Mouse (Mus musculus): ENCODE results near the gene Bmp2k. TPM values are rescaled to one million over a fixed set of nuclear protein-coding genes. Genes with fewer than 3 reads are reported as not detected.

Gene Bmp2k
- polyA plus RNA-seq, 1 experiment from 2014 or later: 9.4 TPM

DNA sequence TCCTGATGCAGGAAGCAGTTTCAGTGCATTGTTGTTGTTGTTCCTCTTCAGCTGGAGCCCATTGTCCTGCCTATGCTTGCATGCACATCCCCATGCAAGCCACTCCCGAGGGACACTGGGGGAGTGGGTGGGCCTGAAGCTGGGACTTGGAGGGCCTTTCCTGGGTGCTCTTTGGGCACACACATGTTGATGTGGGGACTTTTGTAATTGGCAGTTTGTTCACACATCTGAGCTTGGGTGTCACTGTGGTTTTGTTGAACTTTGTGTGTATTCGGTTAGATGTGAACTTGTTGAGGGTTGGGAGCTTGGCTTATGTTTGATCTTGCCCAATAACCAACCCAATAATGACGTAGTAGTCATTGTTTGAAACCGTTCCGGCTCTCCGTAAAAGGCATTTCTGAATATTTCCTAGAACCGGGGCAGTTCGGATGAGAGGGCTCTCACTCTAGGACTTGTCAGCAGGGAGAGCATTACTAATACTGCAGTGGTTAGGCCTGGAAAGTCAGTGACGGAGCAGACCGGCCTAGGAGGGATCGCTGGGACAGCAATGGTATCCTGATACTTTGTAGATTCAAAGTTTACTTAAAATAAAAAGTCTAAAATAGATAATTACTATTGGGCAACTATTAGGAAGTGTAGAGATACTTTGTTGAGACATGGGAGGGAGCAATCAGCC lies 78.1 kb downstream of the Bmp2k start:
- ATAC-seq (ENCODE audit: low FRiP score, low read depth): no peak
- Histone ChIP-seq H3K9me3 (no peaks in the 10 kb centered on the region), H3K36me3 (no peaks in the 10 kb centered on the region; the same call in 1 of the 2 replicates), H3K27ac (replicated peaks) (no peak overlapping the region), H3K4me1 (peaks cover 5% of the 10 kb centered on the region; the same call in 1 of the 2 replicates), H3K4me2 (replicated peaks) (no peak overlapping the region), H3K9ac (replicated peaks) (no peak overlapping the region), H3K27me3 (no peaks in the 10 kb centered on the region), H3K4me3 (no peak overlapping the region)
- WGBS: 91% methylated on average over 11 of the region's 11 CpGs

DNA sequence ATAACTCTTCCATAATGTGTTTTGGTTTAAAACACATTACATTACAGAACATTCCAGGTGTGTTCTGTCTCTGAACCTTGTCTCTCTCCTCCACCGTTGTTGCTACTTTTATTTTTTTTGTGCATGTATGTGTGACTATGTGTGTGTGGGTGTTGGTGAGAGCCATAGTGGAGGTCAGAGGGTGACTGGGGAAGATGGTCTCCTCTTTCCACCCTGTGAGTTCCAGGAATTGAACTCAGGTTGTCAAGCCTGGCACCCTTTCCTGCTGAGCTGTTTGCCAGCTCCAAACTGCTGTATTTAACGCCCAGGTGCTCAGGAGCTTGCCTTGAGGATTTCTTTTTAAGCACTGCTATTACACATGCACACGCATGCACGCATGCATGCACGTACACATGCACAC lies 78.7 kb downstream of the Bmp2k start:
- no peak overlapping the region for H3K9ac ChIP-seq (replicated peaks)
- no peak overlapping the region for H3K4me3 ChIP-seq
- ATAC-seq (ENCODE audit: low FRiP score, low read depth): no peak
- H3K4me1 ChIP-seq: peaks cover 5% of the 10 kb centered on the region; the same call in 1 of the 2 replicates
- no peaks in the 10 kb centered on the region for H3K27me3 ChIP-seq
- H3K9me3 ChIP-seq: no peaks in the 10 kb centered on the region
- H3K27ac ChIP-seq (replicated peaks): no peak overlapping the region
- no peaks in the 10 kb centered on the region for H3K36me3 ChIP-seq
- 86% methylated on average over 5 of the region's 5 CpGs for WGBS
- no peak overlapping the region for H3K4me2 ChIP-seq (replicated peaks)

DNA sequence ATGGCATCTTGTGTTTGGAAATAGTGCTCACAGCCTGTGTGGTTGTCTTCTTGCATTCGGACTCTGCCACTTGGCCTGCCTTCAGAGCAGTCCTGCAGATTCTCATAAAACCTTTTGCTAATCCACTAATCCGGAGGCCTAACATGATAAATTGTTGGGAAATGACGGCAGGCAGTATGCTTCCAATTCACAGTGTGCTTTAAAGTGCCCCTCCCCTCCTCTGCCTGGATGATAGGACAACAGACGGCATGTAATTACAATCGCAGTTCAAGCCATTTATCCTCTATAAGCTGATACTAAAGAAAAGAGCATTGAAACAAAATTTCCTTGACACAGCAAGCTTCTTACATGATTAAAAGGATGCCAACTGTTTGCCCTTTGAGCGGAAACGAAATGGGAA lies 80.2 kb downstream of the Bmp2k start:
- no peaks in the 10 kb centered on the region for H3K9me3 ChIP-seq
- H3K36me3 ChIP-seq: peaks cover 4% of the 10 kb centered on the region; the same call in 1 of the 2 replicates
- no peak overlapping the region for H3K4me3 ChIP-seq
- WGBS: 51% methylated on average over 7 of the region's 7 CpGs
- peak; percentile 34; the same call in 1 of the 2 replicates for ATAC-seq (ENCODE audit: low FRiP score, low read depth)
- H3K4me1 ChIP-seq: peaks cover 5% of the 10 kb centered on the region; the same call in 1 of the 2 replicates
- no peak overlapping the region for H3K27ac ChIP-seq (replicated peaks)
- H3K4me2 ChIP-seq (replicated peaks): no peak overlapping the region
- H3K9ac ChIP-seq (replicated peaks): no peak overlapping the region
- H3K27me3 ChIP-seq: no peaks in the 10 kb centered on the region

DNA sequence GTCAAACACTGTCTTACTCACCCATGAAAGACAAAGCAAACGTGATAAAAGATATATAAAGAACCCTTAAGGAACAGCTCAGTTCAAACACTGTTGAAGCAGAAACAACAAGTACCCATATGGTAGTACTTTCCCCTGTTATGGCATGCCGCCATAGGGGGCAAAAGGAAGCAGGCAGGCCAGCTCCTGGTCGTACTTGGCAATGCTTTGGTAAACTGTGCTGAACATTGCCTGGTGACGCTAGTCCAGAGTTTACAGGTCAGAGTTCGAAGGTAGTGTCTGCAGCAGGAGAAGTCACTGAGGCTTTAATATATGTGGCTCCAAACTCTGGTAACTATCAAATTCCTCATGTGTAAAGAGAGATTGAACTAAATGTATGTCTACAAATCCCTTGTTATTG lies 81.2 kb downstream of the Bmp2k start:
- Histone ChIP-seq H3K4me3 (no peak overlapping the region), H3K36me3 (peaks cover 7% of the 10 kb centered on the region; the same call in 1 of the 2 replicates), H3K4me2 (replicated peaks) (no peak overlapping the region), H3K27me3 (no peaks in the 10 kb centered on the region), H3K9ac (replicated peaks) (no peak overlapping the region), H3K27ac (replicated peaks) (no peak overlapping the region), H3K4me1 (peaks cover 5% of the 10 kb centered on the region; the same call in 1 of the 2 replicates), H3K9me3 (no peaks in the 10 kb centered on the region)
- WGBS: 89% methylated on average over 5 of the region's 5 CpGs
- no peak for ATAC-seq (ENCODE audit: low FRiP score, low read depth)

DNA sequence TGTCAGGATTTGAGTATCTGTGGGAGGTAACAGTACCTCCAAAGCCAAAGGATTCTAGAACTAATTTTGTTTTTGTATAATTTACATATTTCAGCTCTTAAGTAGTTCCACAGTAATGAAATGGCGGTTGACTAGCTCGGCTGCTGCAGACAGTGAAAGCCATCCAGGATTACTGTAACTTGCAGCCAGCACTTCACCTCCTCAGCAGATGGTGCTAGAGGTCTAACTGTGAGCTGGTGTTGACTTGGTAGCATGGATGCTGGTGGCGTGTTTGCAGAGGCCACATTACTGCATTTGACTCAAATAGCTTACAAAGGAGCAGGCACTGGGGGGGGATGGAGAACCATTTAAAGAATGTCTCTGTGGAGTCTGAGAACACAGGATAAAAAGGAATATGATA lies 84.0 kb downstream of the Bmp2k start:
- no peaks in the 10 kb centered on the region for H3K27me3 ChIP-seq
- peaks cover 5% of the 10 kb centered on the region; the same call in 1 of the 2 replicates for H3K4me1 ChIP-seq
- WGBS: 83% methylated on average over 3 of the region's 3 CpGs
- H3K27ac ChIP-seq (replicated peaks): no peak overlapping the region
- H3K9me3 ChIP-seq: no peaks in the 10 kb centered on the region
- no peak overlapping the region for H3K9ac ChIP-seq (replicated peaks)
- H3K4me3 ChIP-seq: no peak overlapping the region
- no peak overlapping the region for H3K4me2 ChIP-seq (replicated peaks)
- H3K36me3 ChIP-seq: peaks cover 11% of the 10 kb centered on the region; the same call in 1 of the 2 replicates
- ATAC-seq (ENCODE audit: low FRiP score, low read depth): no peak

DNA sequence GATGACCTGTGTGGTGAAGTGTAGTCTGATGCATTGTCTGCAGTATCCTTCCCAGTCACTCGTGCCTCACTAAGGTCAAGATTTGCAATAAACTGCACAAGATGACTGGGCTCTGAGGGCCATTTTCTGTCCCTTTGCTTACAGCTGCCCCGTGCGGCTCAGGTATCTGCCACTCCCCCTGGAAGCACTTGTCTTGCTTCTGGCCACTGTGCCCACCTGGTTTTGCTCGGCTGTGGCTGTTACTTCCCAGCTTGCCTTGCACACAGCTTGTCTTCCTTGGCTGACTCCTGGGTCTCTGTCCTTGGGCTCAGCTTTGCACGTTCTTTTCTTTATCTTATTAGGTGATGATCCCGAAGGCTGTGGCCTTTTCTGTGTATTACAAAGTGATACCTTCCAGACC lies 86.2 kb downstream of the Bmp2k start:
- Histone ChIP-seq H3K9ac (replicated peaks) (no peak overlapping the region), H3K9me3 (no peaks in the 10 kb centered on the region), H3K4me3 (no peak overlapping the region), H3K36me3 (peaks cover 26% of the 10 kb centered on the region), H3K4me1 (no peaks in the 10 kb centered on the region), H3K27ac (replicated peaks) (no peak overlapping the region), H3K27me3 (no peaks in the 10 kb centered on the region), H3K4me2 (replicated peaks) (no peak overlapping the region)
- WGBS: 94% methylated on average over 6 of the region's 6 CpGs
- ATAC-seq (ENCODE audit: low FRiP score, low read depth): no peak

DNA sequence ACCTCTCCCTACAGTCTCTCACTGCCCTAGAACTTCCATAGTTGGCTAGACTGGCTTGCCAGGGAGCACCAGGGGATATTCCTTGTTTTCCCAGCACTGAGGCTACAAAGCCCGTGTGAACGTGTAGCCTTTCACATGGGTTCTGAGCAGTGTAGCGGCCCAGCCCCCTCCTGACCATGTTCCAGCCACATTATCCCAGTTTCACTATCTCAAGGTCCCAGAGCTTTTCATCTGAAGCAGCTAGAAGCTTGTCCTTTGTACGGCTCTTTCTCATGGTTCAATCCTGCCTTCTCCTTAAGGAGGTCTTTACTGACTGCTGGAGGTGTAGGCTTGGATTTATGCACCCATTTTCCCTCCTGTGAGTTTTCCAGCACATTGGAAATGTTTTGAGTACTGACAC lies 87.1 kb downstream of the Bmp2k start:
- 91% methylated on average over 4 of the region's 4 CpGs for WGBS
- Histone ChIP-seq H3K27ac (replicated peaks) (no peak overlapping the region), H3K36me3 (peaks cover 26% of the 10 kb centered on the region), H3K9ac (replicated peaks) (no peak overlapping the region), H3K9me3 (no peaks in the 10 kb centered on the region), H3K27me3 (no peaks in the 10 kb centered on the region), H3K4me1 (no peaks in the 10 kb centered on the region), H3K4me2 (replicated peaks) (no peak overlapping the region), H3K4me3 (no peak overlapping the region)
- no peak for ATAC-seq (ENCODE audit: low FRiP score, low read depth)

DNA sequence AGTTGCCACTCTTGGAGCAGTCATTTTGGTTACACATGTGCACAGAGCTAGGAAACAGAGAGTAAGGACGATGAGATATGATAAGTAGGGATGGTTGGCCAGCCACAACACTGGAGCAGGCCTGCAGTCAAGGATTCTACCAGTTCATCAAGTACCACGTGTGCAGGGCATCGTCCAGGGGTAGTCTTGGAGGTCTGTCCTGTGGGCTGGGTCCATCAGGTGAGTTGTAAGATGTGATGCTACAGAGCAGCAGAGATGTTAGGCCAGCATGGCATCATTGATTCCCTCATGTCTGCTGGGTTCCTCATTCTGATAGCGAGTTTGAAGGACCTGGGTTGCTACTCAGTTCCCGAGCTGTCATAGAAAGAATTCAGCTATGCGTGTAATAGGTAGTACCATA lies 87.6 kb downstream of the Bmp2k start:
- H3K27ac ChIP-seq (replicated peaks): no peak overlapping the region
- no peaks in the 10 kb centered on the region for H3K27me3 ChIP-seq
- 95% methylated on average over 6 of the region's 6 CpGs for WGBS
- no peak for ATAC-seq (ENCODE audit: low FRiP score, low read depth)
- no peak overlapping the region for H3K9ac ChIP-seq (replicated peaks)
- no peaks in the 10 kb centered on the region for H3K9me3 ChIP-seq
- no peak overlapping the region for H3K4me2 ChIP-seq (replicated peaks)
- peaks cover 26% of the 10 kb centered on the region for H3K36me3 ChIP-seq
- H3K4me1 ChIP-seq: no peaks in the 10 kb centered on the region; the same call in 1 of the 2 replicates
- H3K4me3 ChIP-seq: no peak overlapping the region

DNA sequence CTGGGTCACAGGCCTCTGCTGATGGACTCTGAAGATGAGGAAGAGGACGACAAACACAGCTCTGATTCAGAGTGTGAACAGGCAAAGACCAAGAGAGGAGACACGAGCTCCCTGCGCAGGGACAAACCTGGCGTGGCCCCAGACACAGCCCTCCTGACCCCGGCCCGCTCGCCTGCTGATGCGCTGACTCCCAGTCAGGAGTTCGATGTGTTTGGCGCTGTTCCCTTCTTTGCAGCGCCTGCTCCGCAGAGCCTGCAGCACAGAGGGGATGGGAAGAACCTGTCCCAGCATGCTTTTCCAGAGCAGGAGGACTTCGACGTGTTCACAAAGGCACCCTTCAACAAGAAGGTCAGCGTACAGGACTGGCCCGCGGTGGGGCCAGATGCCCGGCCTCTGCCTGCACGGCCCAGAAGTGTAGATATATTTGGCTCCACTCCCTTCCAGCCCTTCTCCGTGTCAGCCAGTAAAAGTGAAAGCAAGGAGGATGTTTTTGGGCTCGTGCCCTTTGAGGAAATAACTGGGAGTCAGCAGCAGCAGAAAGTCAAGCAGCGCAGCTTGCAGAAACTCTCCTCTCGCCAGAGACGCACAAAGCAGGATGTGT lies 89.6 kb downstream of the Bmp2k start:
- Histone ChIP-seq H3K9ac (replicated peaks) (no peak overlapping the region), H3K27me3 (no peaks in the 10 kb centered on the region), H3K27ac (replicated peaks) (no peak overlapping the region), H3K4me1 (no peaks in the 10 kb centered on the region; the same call in 1 of the 2 replicates), H3K4me3 (no peak overlapping the region), H3K4me2 (replicated peaks) (no peak overlapping the region), H3K9me3 (no peaks in the 10 kb centered on the region), H3K36me3 (peaks cover 25% of the 10 kb centered on the region)
- 91% methylated on average over 24 of the region's 24 CpGs for WGBS
- ATAC-seq (ENCODE audit: low FRiP score, low read depth): no peak

DNA sequence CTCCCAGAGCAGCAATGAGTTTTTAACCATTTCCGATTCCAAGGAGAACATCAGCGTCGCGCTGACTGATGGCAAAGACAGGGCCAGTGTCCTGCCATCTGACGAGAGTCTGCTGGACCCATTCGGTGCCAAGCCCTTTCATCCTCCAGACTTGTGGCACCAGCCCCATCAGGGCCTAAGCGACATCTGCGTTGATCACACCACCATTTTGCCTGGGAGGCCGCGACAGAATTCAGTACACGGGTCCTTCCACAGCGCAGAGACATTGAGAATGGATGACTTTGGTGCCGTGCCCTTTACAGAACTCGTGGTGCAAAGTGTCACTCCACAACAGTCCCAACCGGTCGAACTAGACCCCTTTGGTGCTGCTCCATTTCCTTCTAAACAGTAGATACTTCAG lies 90.3 kb downstream of the Bmp2k start:
- H3K36me3 ChIP-seq: peaks cover 22% of the 10 kb centered on the region
- no peak overlapping the region for H3K4me2 ChIP-seq (replicated peaks)
- H3K27ac ChIP-seq (replicated peaks): no peak overlapping the region
- no peak overlapping the region for H3K4me3 ChIP-seq
- no peaks in the 10 kb centered on the region for H3K27me3 ChIP-seq
- 95% methylated on average over 16 of the region's 16 CpGs for WGBS
- H3K9ac ChIP-seq (replicated peaks): no peak overlapping the region
- ATAC-seq (ENCODE audit: low FRiP score, low read depth): no peak
- no peaks in the 10 kb centered on the region; the same call in 1 of the 2 replicates for H3K4me1 ChIP-seq
- no peaks in the 10 kb centered on the region for H3K9me3 ChIP-seq

DNA sequence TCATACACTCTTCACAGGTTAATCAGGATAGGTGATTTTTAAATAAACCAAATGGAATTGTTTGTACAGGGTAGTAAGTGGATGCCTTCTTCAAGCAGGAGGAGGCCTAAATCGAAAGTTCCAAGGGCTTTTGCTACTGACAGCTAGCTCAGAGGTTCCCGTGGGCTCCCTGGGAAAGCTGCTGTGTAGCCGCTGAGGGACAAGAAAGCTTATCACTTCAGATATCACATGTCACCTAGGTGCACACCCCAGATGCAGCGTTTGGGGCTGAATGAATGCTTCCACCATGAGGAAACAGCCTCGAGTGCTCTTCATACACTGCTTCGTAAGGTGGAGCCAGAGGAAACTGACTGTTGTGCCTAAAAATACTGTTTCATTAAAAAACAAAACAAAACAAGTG lies 90.7 kb downstream of the Bmp2k start:
- no peaks in the 10 kb centered on the region for H3K9me3 ChIP-seq
- no peak overlapping the region for H3K4me2 ChIP-seq (replicated peaks)
- H3K36me3 ChIP-seq: peaks cover 22% of the 10 kb centered on the region
- no peak overlapping the region for H3K4me3 ChIP-seq
- no peak for ATAC-seq (ENCODE audit: low FRiP score, low read depth)
- H3K27ac ChIP-seq (replicated peaks): no peak overlapping the region
- H3K27me3 ChIP-seq: no peaks in the 10 kb centered on the region
- H3K9ac ChIP-seq (replicated peaks): no peak overlapping the region
- 84% methylated on average over 6 of the region's 6 CpGs for WGBS
- no peaks in the 10 kb centered on the region; the same call in 1 of the 2 replicates for H3K4me1 ChIP-seq

DNA sequence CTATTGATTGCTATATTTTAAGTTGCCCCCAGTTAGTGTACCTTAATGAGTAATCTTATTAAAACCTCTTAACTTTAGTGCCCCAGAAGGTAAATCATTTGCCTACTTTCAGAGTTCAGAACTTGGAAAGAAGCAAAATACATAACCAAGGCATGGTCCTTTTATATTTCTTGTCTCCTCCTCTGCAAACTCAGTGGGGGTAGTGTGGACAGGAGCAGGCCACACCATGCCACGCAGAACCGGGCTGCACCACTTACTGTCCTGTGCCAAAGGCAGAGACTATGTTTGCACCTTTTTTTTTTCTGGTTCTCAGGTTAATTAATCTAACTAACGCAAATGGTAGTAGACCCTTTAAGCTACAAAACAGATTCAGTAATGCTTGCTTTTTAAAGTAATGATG lies 91.9 kb downstream of the Bmp2k start:
- no peaks in the 10 kb centered on the region for H3K27me3 ChIP-seq
- no peak overlapping the region for H3K4me2 ChIP-seq (replicated peaks)
- H3K36me3 ChIP-seq: peaks cover 15% of the 10 kb centered on the region
- 96% methylated on average over 3 of the region's 3 CpGs for WGBS
- H3K4me3 ChIP-seq: no peak overlapping the region
- no peak for ATAC-seq (ENCODE audit: low FRiP score, low read depth)
- no peaks in the 10 kb centered on the region for H3K9me3 ChIP-seq
- no peak overlapping the region for H3K9ac ChIP-seq (replicated peaks)
- no peak overlapping the region for H3K27ac ChIP-seq (replicated peaks)
- H3K4me1 ChIP-seq: no peaks in the 10 kb centered on the region; the same call in 1 of the 2 replicates

Data from midbrain, embryonic 12.5 days (tissue).